Mouse (Mus musculus): Measurements from ENCODE around the gene Prss46.

GRCm38 (mm10) chr9:110895994-110896393 is 51.7 kb downstream of the Prss46 start:
- TF ChIP-seq CTCF (IDR thresholded peaks at IDR 0.05; ENCODE audit: low read depth, low read length), result no peak
- TF ChIP-seq POLR2A (IDR thresholded peaks at IDR 0.05; ENCODE audit: insufficient read depth, low read length), result no peak
